Comparison of ENCODE assay signal across 16 mouse cellular contexts in the genomic region with DNA sequence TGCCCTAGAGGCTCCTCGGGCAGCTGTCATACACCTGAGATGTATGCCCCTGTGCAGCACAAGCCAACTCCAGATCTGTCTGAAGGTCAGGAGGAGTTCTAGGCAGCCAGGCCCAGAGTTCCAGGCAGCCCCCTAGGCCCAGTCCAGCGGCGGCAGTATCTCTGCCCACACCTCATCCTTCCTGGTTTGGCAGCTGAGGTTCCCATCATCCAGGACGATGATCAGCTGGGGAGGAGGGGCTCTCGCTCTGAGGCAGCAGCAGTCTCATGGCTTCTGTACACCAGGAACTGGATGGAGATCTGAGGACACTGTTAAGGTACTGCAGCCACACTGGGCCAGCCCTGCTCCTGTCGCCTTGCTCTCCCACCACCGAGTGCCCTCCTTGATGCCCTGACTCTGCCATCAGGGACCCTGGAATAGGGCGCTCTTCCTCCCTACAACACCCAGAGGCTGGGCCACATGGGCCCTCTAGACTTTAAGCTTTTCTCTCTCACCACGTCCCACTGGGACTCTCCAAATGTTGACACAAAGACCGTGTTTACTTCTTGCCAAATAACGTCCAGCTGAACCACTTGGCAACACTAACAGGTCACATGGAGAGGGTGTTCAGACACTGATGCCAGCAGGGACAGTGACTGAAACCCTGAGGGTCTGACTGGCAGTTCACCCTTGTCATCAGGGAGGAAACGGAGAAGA. TPM values are rescaled to one million over a fixed set of nuclear protein-coding genes. Genes with fewer than 3 reads are reported as not detected.
A peak's percentile ranks its signal among the peaks of the same experiment; 100 is the strongest.
DNase-seq lines count a peak whose midpoint lies in the region; ATAC-seq lines count a peak whose summit lies in the region.
"Had no signal": no experiment of that assay in that cellular context is flagged by ENCODE, and none has a peak within 500 bp of the region (broad histone marks: within the 10 kb centered on the region; RNA-seq: fewer than 3 reads in every experiment).

No protein-coding gene starts in this region.

- intact Hi-C loops in gastrocnemius, postnatal 14 days (cut with DNase I; ENCODE audit: low total_unique reads) = no loop called here

- H3K27me3 ChIP-seq in lung, embryonic 16.5 days (ENCODE audit: control insufficient read depth, insufficient read depth, low read depth, low read length) = no peaks in the 10 kb centered on the region
- H3K27me3 ChIP-seq in heart, embryonic 12.5 days (replicated peaks) = no peaks in the 10 kb centered on the region
- no peaks in the 10 kb centered on the region for H3K27me3 ChIP-seq in forebrain, embryonic 10.5 days (ENCODE audit: poor library complexity, severe bottlenecking)
- H3K27me3 ChIP-seq: forebrain, embryonic 13.5 days; hindbrain, embryonic 12.5 days had no signal

- peaks cover 10% of the 10 kb centered on the region for H3K4me1 ChIP-seq in lung, embryonic 16.5 days (replicated peaks; ENCODE audit: control insufficient read depth, insufficient read depth, low read length)
- H3K4me1 ChIP-seq in heart, embryonic 12.5 days (replicated peaks) = no peaks in the 10 kb centered on the region
- peaks cover 5% of the 10 kb centered on the region; the same call in 1 of the 2 replicates for H3K4me1 ChIP-seq in forebrain, embryonic 10.5 days
- H3K4me1 ChIP-seq: forebrain, embryonic 13.5 days had no signal

- peak overlapping the region; percentile 31; the same call in 1 of the 2 replicates for H3K27ac ChIP-seq in lung, embryonic 16.5 days (ENCODE audit: low read length)
- no peak overlapping the region for H3K27ac ChIP-seq in heart, embryonic 12.5 days (ENCODE audit: poor library complexity, severe bottlenecking)
- H3K27ac ChIP-seq in forebrain, embryonic 10.5 days = no peak overlapping the region
- H3K27ac ChIP-seq: forebrain, embryonic 13.5 days; hindbrain, embryonic 12.5 days had no signal

- ATAC-seq in lung, embryonic 16.5 days (ENCODE audit: low read depth) = peak; percentile 46
- ATAC-seq in heart, embryonic 12.5 days (ENCODE audit: insufficient number of reproducible peaks, low FRiP score) = no peak
- ATAC-seq: forebrain, embryonic 13.5 days; intestine, postnatal 0 days had no signal

- no peaks in the 10 kb centered on the region for H3K36me3 ChIP-seq in lung, embryonic 16.5 days (ENCODE audit: control insufficient read depth, insufficient read depth, low read length)
- H3K36me3 ChIP-seq in heart, embryonic 12.5 days = peaks cover 46% of the 10 kb centered on the region
- peaks cover 44% of the 10 kb centered on the region for H3K36me3 ChIP-seq in forebrain, embryonic 10.5 days (replicated peaks)

- H3K9ac ChIP-seq in lung, embryonic 16.5 days (ENCODE audit: low read length) = 0 out of 2 replicates have a peak overlapping the region, but pooled peaks have one; percentile 20
- no peak overlapping the region for H3K9ac ChIP-seq in heart, embryonic 12.5 days
- H3K9ac ChIP-seq: forebrain, embryonic 13.5 days; hindbrain, embryonic 12.5 days had no signal

- peak; percentile 3 for DNase-seq in gastrocnemius, postnatal 14 days
- no peak for DNase-seq in gastrocnemius, postnatal 25 days
- DNase-seq in 3134 (ENCODE audit: extremely low read depth, insufficient read length, low spot score) = peak; percentile 45
- peak; percentile 55 for DNase-seq in cerebellum, adult 9-11 months
- DNase-seq in heart, adult 9 months (ENCODE audit: low spot score in 2 of 2) = no peak
- no peak for DNase-seq in forebrain, embryonic 10.5 days (ENCODE audit: extremely low spot score, low spot score)
- DNase-seq: adrenal gland, postnatal 25 days; embryo, embryonic 11 days; kidney, postnatal 25 days; right cerebral cortex, postnatal 4 days; thymus, adult 18-20 months had no signal

- H3K4me3 ChIP-seq in lung, embryonic 16.5 days (ENCODE audit: low read length) = no peak overlapping the region
- H3K4me3 ChIP-seq in heart, embryonic 12.5 days = no peak overlapping the region
- H3K4me3 ChIP-seq in forebrain, embryonic 10.5 days = no peak overlapping the region
- H3K4me3 ChIP-seq: forebrain, embryonic 13.5 days; hindbrain, embryonic 12.5 days had no signal

- 49% methylated on average over 12 of the region's 12 CpGs for WGBS in lung, embryonic 16.5 days
- 82% methylated on average over 12 of the region's 12 CpGs for WGBS in heart, embryonic 12.5 days
- WGBS in forebrain, embryonic 10.5 days = 90% methylated on average over 12 of the region's 12 CpGs

- H3K9me3 ChIP-seq in lung, embryonic 16.5 days (ENCODE audit: control insufficient read depth, low read length) = no peaks in the 10 kb centered on the region
- no peaks in the 10 kb centered on the region for H3K9me3 ChIP-seq in heart, embryonic 12.5 days (replicated peaks)
- H3K9me3 ChIP-seq in forebrain, embryonic 10.5 days = no peaks in the 10 kb centered on the region
- H3K9me3 ChIP-seq: forebrain, embryonic 13.5 days; hindbrain, embryonic 12.5 days had no signal

- no peak overlapping the region for H3K4me2 ChIP-seq in lung, embryonic 16.5 days (ENCODE audit: low read depth, low read length)
- no peak overlapping the region for H3K4me2 ChIP-seq in heart, embryonic 12.5 days
- H3K4me2 ChIP-seq: forebrain, embryonic 13.5 days; hindbrain, embryonic 12.5 days had no signal

RNA-seq across cellular contexts. Expression of a gene that starts 11.7 kb away (rescaled TPM):
- 1 to 10 TPM; 6.0 to 6.4 TPM for total RNA-seq in gastrocnemius, postnatal 14 days (2021)
- 1 to 10 TPM; 4.9 to 6.9 TPM for total RNA-seq in gastrocnemius, postnatal 25 days (2021)
- polyA plus RNA-seq in lung, embryonic 16.5 days (2015; fragmentation: Nextera tagmentation; extraction: Ambion mirVana) = 12.5 and 13.9 TPM in 2 replicates
- 10.6 and 11.3 TPM in 2 replicates for polyA plus RNA-seq in heart, embryonic 12.5 days (2016; fragmentation: Nextera tagmentation; extraction: Ambion mirVana)
- 13.6 and 14.7 TPM in 2 replicates for polyA plus RNA-seq in forebrain, embryonic 10.5 days (2016; fragmentation: Nextera tagmentation; extraction: Ambion mirVana)

RNA-seq across cellular contexts. Expression of a gene that starts 11.7 kb away (rescaled TPM):
- 10 to 100 TPM; 34.2 to 37.4 TPM for total RNA-seq in gastrocnemius, postnatal 14 days (2021)
- total RNA-seq in gastrocnemius, postnatal 25 days (2021) = 10 to 100 TPM; 30.5 to 35.9 TPM
- 94.9 and 95.0 TPM in 2 replicates for polyA plus RNA-seq in lung, embryonic 16.5 days (2015; fragmentation: Nextera tagmentation; extraction: Ambion mirVana)
- 51.5 and 54.1 TPM in 2 replicates for polyA plus RNA-seq in heart, embryonic 12.5 days (2016; fragmentation: Nextera tagmentation; extraction: Ambion mirVana)
- polyA plus RNA-seq in forebrain, embryonic 10.5 days (2016; fragmentation: Nextera tagmentation; extraction: Ambion mirVana) = 117 and 120 TPM in 2 replicates

RNA-seq across cellular contexts. Expression of a gene that starts 53.6 kb away (rescaled TPM):
- total RNA-seq in gastrocnemius, postnatal 14 days (2021) = 10 to 100 TPM; 32.3 to 43.5 TPM
- 10 to 100 TPM; 32.7 to 33.3 TPM for total RNA-seq in gastrocnemius, postnatal 25 days (2021)
- polyA plus RNA-seq in lung, embryonic 16.5 days (2015; fragmentation: Nextera tagmentation; extraction: Ambion mirVana) = 89.6 and 89.8 TPM in 2 replicates
- 77.1 and 77.9 TPM in 2 replicates for polyA plus RNA-seq in heart, embryonic 12.5 days (2016; fragmentation: Nextera tagmentation; extraction: Ambion mirVana)
- 186 and 195 TPM in 2 replicates for polyA plus RNA-seq in forebrain, embryonic 10.5 days (2016; fragmentation: Nextera tagmentation; extraction: Ambion mirVana)

RNA-seq across cellular contexts. Expression of a gene that starts 53.6 kb away (rescaled TPM):
- 10 to 100 TPM; 24.9 to 26.7 TPM for total RNA-seq in gastrocnemius, postnatal 14 days (2021)
- 10 to 100 TPM; 26.3 to 28.4 TPM for total RNA-seq in gastrocnemius, postnatal 25 days (2021)
- polyA plus RNA-seq in lung, embryonic 16.5 days (2015; fragmentation: Nextera tagmentation; extraction: Ambion mirVana) = 32.9 and 33.5 TPM in 2 replicates
- 52.0 and 52.6 TPM in 2 replicates for polyA plus RNA-seq in heart, embryonic 12.5 days (2016; fragmentation: Nextera tagmentation; extraction: Ambion mirVana)
- 33.4 and 36.2 TPM in 2 replicates for polyA plus RNA-seq in forebrain, embryonic 10.5 days (2016; fragmentation: Nextera tagmentation; extraction: Ambion mirVana)

RNA-seq across cellular contexts. Expression of a gene that starts 53.6 kb away (rescaled TPM):
- total RNA-seq in gastrocnemius, postnatal 14 days (2021) = 10 to 100 TPM; 71.7 to 73.6 TPM
- total RNA-seq in gastrocnemius, postnatal 25 days (2021) = 10 to 100 TPM; 79.0 to 90.6 TPM
- 57.7 and 59.4 TPM in 2 replicates for polyA plus RNA-seq in lung, embryonic 16.5 days (2015; fragmentation: Nextera tagmentation; extraction: Ambion mirVana)
- polyA plus RNA-seq in heart, embryonic 12.5 days (2016; fragmentation: Nextera tagmentation; extraction: Ambion mirVana) = 64.9 and 65.4 TPM in 2 replicates
- polyA plus RNA-seq in forebrain, embryonic 10.5 days (2016; fragmentation: Nextera tagmentation; extraction: Ambion mirVana) = 57.4 and 63.4 TPM in 2 replicates

Comparison
In these comparisons a context has a peak if more than half of its experiments do, and no peak if none do; other contexts are left out.
1. DNase-seq: peak in gastrocnemius, postnatal 14 days (single experiment), 3134 (single experiment) and cerebellum, adult 9-11 months (single experiment); none in gastrocnemius, postnatal 25 days (single experiment), heart, adult 9 months (0 of 2) and forebrain, embryonic 10.5 days (single experiment).